Mouse (Mus musculus) embryonic facial prominence, embryonic 14.5 days (tissue): ENCODE measurements around the gene Tarbp1. TPM values are rescaled to one million over a fixed set of nuclear protein-coding genes. Genes with fewer than 3 reads are reported as not detected.
A peak's percentile ranks its signal among the peaks of the same experiment; 100 is the strongest.
"Not testable (repeated sequence)": the region's sequence is repeated elsewhere in the genome, so short reads cannot be mapped to it uniquely, and the experiment has no call there.

Source experiments
- ATAC-seq: fragments of 200-750 bp; cut with Nextera tagmentation; 2 replicates; pipeline ENCODE4 v1.8.0; 2017; ENCODE audit warnings: low read depth, moderate number of reproducible peaks, moderate TSS enrichment
- DNase-seq: peaks from one replicate; pipeline ENCODE4 v3.0.0-alpha.2; 2015; ENCODE audit warnings: low spot score
- H3K27ac ChIP-seq: fragments of 300-500 bp; sonication (generic); replicated peaks from 2 replicates; pipeline ENCODE4 v1.5.1; 2014; ENCODE audit warnings: low read depth, mild to moderate bottlenecking, low read length, moderate library complexity
- H3K27me3 ChIP-seq: fragments of 300-500 bp; sonication (generic); replicated peaks from 2 replicates; pipeline ENCODE4 v1.6.1; 2014; ENCODE audit warnings: low read length; ENCODE audit not compliant: control insufficient read depth, insufficient read depth
- H3K36me3 ChIP-seq: fragments of 300-500 bp; sonication (generic); 2 replicates; pipeline ENCODE4 v1.6.1; 2014; ENCODE audit warnings: low read length, mixed read lengths; ENCODE audit not compliant: control insufficient read depth, insufficient read depth
- H3K4me1 ChIP-seq: fragments of 300-500 bp; sonication (generic); 2 replicates; pipeline ENCODE4 v1.6.1; 2014; ENCODE audit warnings: antibody characterized with exemption, low read length; ENCODE audit not compliant: control insufficient read depth, insufficient read depth
- H3K4me2 ChIP-seq: fragments of 300-500 bp; sonication (generic); 2 replicates; pipeline ENCODE4 v1.6.1; 2014; ENCODE audit warnings: low read depth, mild to moderate bottlenecking, low read length, moderate library complexity, mixed read lengths
- H3K4me3 ChIP-seq: fragments of 300-500 bp; sonication (generic); 2 replicates; pipeline ENCODE4 v1.5.1; 2014; ENCODE audit warnings: low read depth, mild to moderate bottlenecking, low read length
- H3K9ac ChIP-seq: fragments of 300-500 bp; sonication (generic); 2 replicates; pipeline ENCODE4 v1.6.1; 2014; ENCODE audit warnings: low read depth, mild to moderate bottlenecking, low read length, moderate library complexity, mixed read lengths
- H3K9me3 ChIP-seq: fragments of 300-500 bp; sonication (generic); 2 replicates; pipeline ENCODE4 v1.6.1; 2016; ENCODE audit warnings: low read length; ENCODE audit not compliant: control insufficient read depth
- WGBS: fragments of 180-500 bp; shearing (Covaris S2); extraction: QIAGEN DNeasy Blood & Tissue Kit; methylation state at CpG from one replicate; pipeline ENCODE4 v1.1.7; 2014; 5-methylcytosine and 5-hydroxymethylcytosine counted together
- polyA plus RNA-seq: library from polyadenylated mRNA; unstranded; fragments of >200 nt; fragmentation: Nextera tagmentation; extraction: Ambion mirVana; gene quantifications from 2 replicates; pipeline ENCODE4 v1.2.1, GENCODE M21; 2014

The Tarbp1 gene
- polyA plus RNA-seq, 1 experiment from 2014 or later, result 3.5 TPM

- ATAC-seq, DNase-seq, H3K9me3 ChIP-seq, H3K27ac ChIP-seq, H3K9ac ChIP-seq, H3K4me3 ChIP-seq, H3K27me3 ChIP-seq, H3K4me2 ChIP-seq, H3K36me3 ChIP-seq: not testable (repeated sequence)
- WGBS, result 45% methylated on average over 29 of the region's 29 CpGs
- H3K4me1 ChIP-seq, result peaks cover 16% of the 10 kb centered on the region
Observed at GRCm38 (mm10) chr8:126476151-126476855, 1.4 kb upstream of the Tarbp1 start.

- not testable (repeated sequence) for H3K9ac ChIP-seq, H3K4me2 ChIP-seq, DNase-seq, H3K27ac ChIP-seq, H3K36me3 ChIP-seq, H3K27me3 ChIP-seq, H3K4me3 ChIP-seq, ATAC-seq, H3K9me3 ChIP-seq
- H3K4me1 ChIP-seq, result peaks cover 16% of the 10 kb centered on the region
- 50% methylated on average over 8 of the region's 8 CpGs for WGBS
Observed at GRCm38 (mm10) chr8:126475738-126476137, 873 bp upstream of the Tarbp1 start.

- Histone ChIP-seq H3K9me3 (no peaks in the 10 kb centered on the region), H3K4me3 (peak overlapping the region; percentile 84), H3K27ac (no peak overlapping the region), H3K36me3 (peaks cover 22% of the 10 kb centered on the region), H3K9ac (peak overlapping the region; percentile 83), H3K27me3 (no peaks in the 10 kb centered on the region), H3K4me1 (peaks cover 16% of the 10 kb centered on the region), H3K4me2 (peak overlapping the region; percentile 86)
- ATAC-seq (no peak), DNase-seq (no peak)
- 14% methylated on average over 14 of the region's 16 CpGs for WGBS
Observed at GRCm38 (mm10) chr8:126473802-126474298, 1.0 kb downstream of the Tarbp1 start.

GRCm38 (mm10) chr8:126464071-126464470 lies 10.8 kb downstream of the Tarbp1 start:
- DNase-seq (no peak), ATAC-seq (no peak)
- Histone ChIP-seq H3K4me2 (no peak overlapping the region), H3K4me1 (no peaks in the 10 kb centered on the region), H3K27ac (no peak overlapping the region), H3K9ac (no peak overlapping the region), H3K9me3 (no peaks in the 10 kb centered on the region), H3K4me3 (no peak overlapping the region), H3K27me3 (no peaks in the 10 kb centered on the region), H3K36me3 (peaks cover 50% of the 10 kb centered on the region)
- WGBS, result 80% methylated on average over 7 of the region's 7 CpGs

- no peak for DNase-seq
- 80% methylated on average over 7 of the region's 7 CpGs for WGBS
- no peaks in the 10 kb centered on the region for H3K9me3 ChIP-seq
- no peak overlapping the region for H3K27ac ChIP-seq
- no peaks in the 10 kb centered on the region for H3K4me1 ChIP-seq
- H3K4me3 ChIP-seq, result no peak overlapping the region
- no peak overlapping the region for H3K4me2 ChIP-seq
- H3K27me3 ChIP-seq, result no peaks in the 10 kb centered on the region
- no peak overlapping the region for H3K9ac ChIP-seq
- peaks cover 48% of the 10 kb centered on the region for H3K36me3 ChIP-seq
- ATAC-seq, result no peak
Observed at GRCm38 (mm10) chr8:126461735-126462134, 13.1 kb downstream of the Tarbp1 start.

- H3K27me3 ChIP-seq, result no peaks in the 10 kb centered on the region
- DNase-seq, result no peak
- peaks cover 55% of the 10 kb centered on the region for H3K36me3 ChIP-seq
Observed at GRCm38 (mm10) chr8:126460274-126460673, 14.6 kb downstream of the Tarbp1 start.

GRCm38 (mm10) chr8:126455383-126455782 lies 19.5 kb downstream of the Tarbp1 start:
- no peaks in the 10 kb centered on the region for H3K4me1 ChIP-seq
- H3K27ac ChIP-seq, result no peak overlapping the region
- WGBS, result 79% methylated on average over 7 of the region's 7 CpGs
- H3K27me3 ChIP-seq, result no peaks in the 10 kb centered on the region
- DNase-seq (peak; percentile 30), ATAC-seq (no peak; the same call in 1 of the 2 replicates)
- no peak overlapping the region for H3K4me2 ChIP-seq
- H3K36me3 ChIP-seq, result peaks cover 62% of the 10 kb centered on the region
- no peaks in the 10 kb centered on the region for H3K9me3 ChIP-seq
- no peak overlapping the region for H3K4me3 ChIP-seq
- no peak overlapping the region for H3K9ac ChIP-seq

More at GRCm38 (mm10) chr8:126460274-126460673, 14.6 kb downstream of the Tarbp1 start:
- H3K9ac ChIP-seq, result no peak overlapping the region
- no peaks in the 10 kb centered on the region for H3K4me1 ChIP-seq
- H3K9me3 ChIP-seq, result no peaks in the 10 kb centered on the region
- no peak overlapping the region for H3K4me2 ChIP-seq
- 58% methylated on average over 3 of the region's 3 CpGs for WGBS
- no peak overlapping the region for H3K4me3 ChIP-seq
- ATAC-seq, result no peak
- H3K27ac ChIP-seq, result no peak overlapping the region

GRCm38 (mm10) chr8:126451158-126451557 lies 23.7 kb downstream of the Tarbp1 start:
- no peak overlapping the region for H3K9ac ChIP-seq
- H3K36me3 ChIP-seq, result peaks cover 76% of the 10 kb centered on the region
- 91% methylated on average over 8 of the region's 8 CpGs for WGBS
- no peaks in the 10 kb centered on the region for H3K9me3 ChIP-seq
- H3K4me1 ChIP-seq, result no peaks in the 10 kb centered on the region
- H3K27me3 ChIP-seq, result no peaks in the 10 kb centered on the region
- H3K4me2 ChIP-seq, result no peak overlapping the region
- H3K27ac ChIP-seq, result no peak overlapping the region
- H3K4me3 ChIP-seq, result no peak overlapping the region
- no peak for ATAC-seq
- DNase-seq, result no peak

- Histone ChIP-seq H3K36me3 (peaks cover 59% of the 10 kb centered on the region), H3K4me1 (no peaks in the 10 kb centered on the region), H3K4me2 (no peak overlapping the region), H3K27ac (no peak overlapping the region), H3K4me3 (no peak overlapping the region), H3K9me3 (no peaks in the 10 kb centered on the region), H3K27me3 (no peaks in the 10 kb centered on the region), H3K9ac (no peak overlapping the region)
- ATAC-seq (no peak), DNase-seq (no peak)
- WGBS, result 65% methylated on average over 2 of the region's 2 CpGs
Observed at GRCm38 (mm10) chr8:126438937-126439336, 35.9 kb downstream of the Tarbp1 start.
